Mouse (Mus musculus) E14TG2a.4 (cell line): ENCODE measurements at regions not wholly inside any gene's neighbourhood (a gene's known extent, or its start where the extent isn't known, plus 50 kb on each side); places are given as distances from the start of the nearest gene placed in this dataset.

ENCODE experiments used
- CTCF ChIP-seq: conservative IDR thresholded peaks from 2 replicates; pipeline ENCODE4 v1.5.1; 2014; ENCODE audit warnings: low read length
- NANOG ChIP-seq: IDR thresholded peaks from 2 replicates; pipeline ENCODE4 v1.6.1; 2014; ENCODE audit warnings: borderline replicate concordance, low read length, mixed read lengths

- TF ChIP-seq CTCF (no peak), NANOG (no peak)
Observed at GRCm38 (mm10) chr6:104999601-105000000, 507.0 kb downstream of the Cntn6 start.
